ENCODE assay signal across 15 mouse cellular contexts in the genomic region with DNA sequence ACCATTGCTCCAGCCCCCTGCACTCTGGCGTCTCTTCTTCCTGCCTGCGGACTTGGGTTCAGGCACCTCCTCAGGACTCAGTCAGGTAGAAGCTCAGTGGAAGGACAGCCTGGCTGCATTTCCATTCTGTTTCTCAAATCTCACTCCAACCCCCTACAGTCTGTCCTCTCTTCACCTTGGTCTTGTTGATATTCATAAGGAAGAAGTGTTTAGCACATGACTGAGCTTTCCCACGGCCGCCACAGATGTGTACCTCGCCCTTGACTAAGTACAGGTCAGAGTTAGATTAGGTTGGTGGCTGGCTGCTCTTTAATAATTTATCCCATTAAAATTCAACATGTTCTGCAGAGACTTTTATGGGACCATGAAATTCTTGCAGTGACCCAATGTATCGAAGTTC.
"Had no signal": no experiment of that assay in that cellular context is flagged by ENCODE, and none has a peak within 500 bp of the region (broad histone marks: within the 10 kb centered on the region; RNA-seq: fewer than 3 reads in every experiment).

No protein-coding gene starts in this region.

- H3K27ac ChIP-seq: limb, embryonic 10.5 days; liver, embryonic 15.5 days; midbrain, embryonic 10.5 days; neural tube, embryonic 15.5 days; stomach, embryonic 15.5 days had no signal

- H3K27me3 ChIP-seq: liver, embryonic 15.5 days; neural tube, embryonic 15.5 days; stomach, embryonic 15.5 days had no signal

- H3K9me3 ChIP-seq: limb, embryonic 10.5 days; liver, embryonic 15.5 days; midbrain, embryonic 10.5 days; neural tube, embryonic 15.5 days; stomach, embryonic 15.5 days had no signal

- H3K4me3 ChIP-seq: limb, embryonic 10.5 days; liver, embryonic 15.5 days; midbrain, embryonic 10.5 days; myocyte; neural tube, embryonic 15.5 days; stomach, embryonic 15.5 days had no signal

- ATAC-seq: intestine, embryonic 16.5 days; lung, postnatal 0 days had no signal

- H3K36me3 ChIP-seq: limb, embryonic 10.5 days; liver, embryonic 15.5 days; midbrain, embryonic 10.5 days; neural tube, embryonic 15.5 days; stomach, embryonic 15.5 days had no signal

- H3K4me1 ChIP-seq: limb, embryonic 10.5 days; liver, embryonic 15.5 days; midbrain, embryonic 10.5 days; neural tube, embryonic 15.5 days; stomach, embryonic 15.5 days had no signal

- DNase-seq: lung, adult 2 months; lung, postnatal 4 days; midbrain, embryonic 14.5 days; right cerebral cortex, adult 18-20 months; spleen, adult 18-20 months; thymus, postnatal 36 days had no signal

- H3K9ac ChIP-seq: liver, embryonic 15.5 days; neural tube, embryonic 15.5 days; stomach, embryonic 15.5 days had no signal

- H3K4me2 ChIP-seq: liver, embryonic 11.5 days; liver, embryonic 15.5 days; neural tube, embryonic 15.5 days; stomach, embryonic 15.5 days had no signal
